Mouse (Mus musculus): ENCODE data around the gene Sebox.
"Not testable (repeated sequence)": the region's sequence is repeated elsewhere in the genome, so short reads cannot be mapped to it uniquely, and the experiment has no call there.

The Sebox gene

DNA sequence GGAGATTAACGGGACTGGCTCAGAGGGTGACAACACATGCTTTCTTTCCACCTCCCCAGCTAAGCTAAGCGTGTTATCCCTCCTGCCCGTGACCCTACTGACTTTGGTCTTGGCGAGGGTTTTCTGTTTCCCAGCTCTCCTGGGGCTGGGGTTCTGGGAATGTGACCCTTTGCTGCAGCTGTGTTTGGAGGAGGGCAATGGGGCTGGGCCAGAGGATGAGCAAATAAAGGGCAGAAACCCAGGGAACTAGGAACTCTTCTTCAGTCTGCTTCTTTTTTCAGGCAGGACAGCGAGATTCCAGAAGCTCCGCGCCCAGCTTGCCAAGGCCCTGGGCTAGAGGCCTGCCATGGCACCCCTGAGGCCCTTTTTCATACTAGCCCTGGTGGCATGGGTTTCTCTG lies 4.2 kb upstream of the Sebox start, which contains the start of gene Vtn:
TSS of gene Vtn (plus strand) at position 88 of the 400 bp plus-strand sequence.
- DNase-seq, result no peak

DNA sequence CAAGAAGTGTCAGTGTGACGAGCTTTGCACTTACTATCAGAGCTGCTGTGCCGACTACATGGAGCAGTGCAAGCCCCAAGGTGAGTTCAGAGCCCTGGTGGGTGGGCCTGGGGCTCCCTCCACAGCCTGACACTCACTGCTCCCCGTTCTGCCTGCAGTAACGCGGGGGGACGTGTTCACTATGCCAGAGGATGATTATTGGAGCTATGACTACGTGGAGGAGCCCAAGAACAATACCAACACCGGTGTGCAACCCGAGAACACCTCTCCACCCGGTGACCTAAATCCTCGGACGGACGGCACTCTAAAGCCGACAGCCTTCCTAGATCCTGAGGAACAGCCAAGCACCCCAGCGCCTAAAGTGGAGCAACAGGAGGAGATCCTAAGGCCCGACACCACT lies 3.7 kb upstream of the Sebox start:
- DNase-seq, result no peak

DNA sequence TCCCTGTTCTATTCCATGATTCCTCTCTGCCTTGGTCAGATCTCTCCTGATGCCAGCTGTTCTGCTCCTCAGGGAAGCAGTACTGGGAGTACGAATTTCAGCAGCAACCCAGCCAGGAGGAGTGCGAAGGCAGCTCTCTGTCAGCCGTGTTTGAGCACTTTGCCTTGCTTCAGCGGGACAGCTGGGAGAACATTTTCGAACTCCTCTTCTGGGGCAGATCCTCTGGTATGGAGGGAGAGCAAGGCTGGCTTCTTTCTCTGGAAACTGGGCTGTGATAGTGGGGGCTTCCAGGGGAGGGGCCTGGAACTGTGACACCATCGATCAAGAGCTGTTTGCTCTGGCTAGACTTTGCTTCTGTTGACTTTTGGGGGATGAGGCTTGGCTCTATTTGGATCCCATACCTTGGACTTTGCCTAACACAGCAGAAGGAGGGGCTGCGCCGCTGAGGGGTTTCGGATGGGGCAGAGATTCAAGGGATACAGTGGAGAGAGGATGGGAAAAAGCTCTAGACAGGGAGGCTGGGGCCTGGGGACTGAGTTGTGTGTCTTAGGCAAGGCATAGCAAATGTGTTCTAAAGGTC lies 2.5 kb upstream of the Sebox start:
- DNase-seq, result no peak

DNA sequence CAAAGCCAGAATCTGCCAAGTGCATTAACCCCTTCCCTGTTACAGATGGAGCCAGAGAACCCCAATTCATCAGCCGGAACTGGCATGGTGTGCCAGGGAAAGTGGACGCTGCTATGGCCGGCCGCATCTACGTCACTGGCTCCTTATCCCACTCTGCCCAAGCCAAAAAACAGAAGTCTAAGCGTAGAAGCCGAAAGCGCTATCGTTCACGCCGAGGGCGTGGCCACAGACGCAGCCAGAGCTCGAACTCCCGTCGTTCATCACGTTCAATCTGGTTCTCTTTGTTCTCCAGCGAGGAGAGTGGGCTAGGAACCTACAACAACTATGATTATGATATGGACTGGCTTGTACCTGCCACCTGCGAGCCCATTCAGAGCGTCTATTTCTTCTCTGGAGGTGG lies 1.7 kb upstream of the Sebox start:
- DNase-seq, result no peak

DNA sequence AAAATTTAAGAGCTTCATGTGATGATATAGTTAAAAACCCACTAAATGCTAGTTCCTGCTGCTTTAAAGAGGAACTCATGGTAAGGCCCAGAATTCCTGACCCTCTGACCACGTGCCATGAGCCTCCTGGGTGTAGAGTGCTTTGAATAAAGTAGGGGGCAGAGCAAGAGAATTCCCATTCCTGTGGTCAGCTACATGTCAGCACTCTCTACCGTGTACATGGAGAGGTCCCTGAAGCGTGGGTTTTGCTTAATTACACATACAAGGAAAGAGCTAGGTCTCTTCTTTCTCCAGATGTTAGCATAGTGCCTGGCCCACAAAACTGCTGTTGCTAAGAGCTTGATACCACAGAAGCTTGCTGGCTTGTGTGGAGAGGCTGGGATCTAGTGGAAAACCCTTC lies 2.2 kb downstream of the Sebox start:
- no peak for DNase-seq

DNA sequence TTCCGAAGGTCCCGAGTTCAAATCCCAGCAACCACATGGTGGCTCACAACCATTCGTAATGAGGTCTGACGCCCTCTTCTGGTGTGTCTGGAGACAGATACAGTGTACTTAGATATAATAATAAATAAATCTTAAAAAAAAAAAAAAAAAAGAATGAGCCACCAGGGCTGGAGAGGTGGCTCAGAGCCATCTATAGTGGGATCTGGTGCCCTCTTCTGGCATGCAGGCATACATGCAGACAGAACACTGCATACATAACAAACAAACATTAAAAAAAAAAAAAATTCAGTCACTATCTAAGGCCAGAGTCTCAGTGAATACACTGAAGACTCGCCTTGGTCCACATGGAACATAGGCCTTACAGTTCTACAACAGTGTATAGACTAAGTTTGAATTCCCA lies 5.9 kb downstream of the Sebox start:
- peak; percentile 43 for DNase-seq

DNA sequence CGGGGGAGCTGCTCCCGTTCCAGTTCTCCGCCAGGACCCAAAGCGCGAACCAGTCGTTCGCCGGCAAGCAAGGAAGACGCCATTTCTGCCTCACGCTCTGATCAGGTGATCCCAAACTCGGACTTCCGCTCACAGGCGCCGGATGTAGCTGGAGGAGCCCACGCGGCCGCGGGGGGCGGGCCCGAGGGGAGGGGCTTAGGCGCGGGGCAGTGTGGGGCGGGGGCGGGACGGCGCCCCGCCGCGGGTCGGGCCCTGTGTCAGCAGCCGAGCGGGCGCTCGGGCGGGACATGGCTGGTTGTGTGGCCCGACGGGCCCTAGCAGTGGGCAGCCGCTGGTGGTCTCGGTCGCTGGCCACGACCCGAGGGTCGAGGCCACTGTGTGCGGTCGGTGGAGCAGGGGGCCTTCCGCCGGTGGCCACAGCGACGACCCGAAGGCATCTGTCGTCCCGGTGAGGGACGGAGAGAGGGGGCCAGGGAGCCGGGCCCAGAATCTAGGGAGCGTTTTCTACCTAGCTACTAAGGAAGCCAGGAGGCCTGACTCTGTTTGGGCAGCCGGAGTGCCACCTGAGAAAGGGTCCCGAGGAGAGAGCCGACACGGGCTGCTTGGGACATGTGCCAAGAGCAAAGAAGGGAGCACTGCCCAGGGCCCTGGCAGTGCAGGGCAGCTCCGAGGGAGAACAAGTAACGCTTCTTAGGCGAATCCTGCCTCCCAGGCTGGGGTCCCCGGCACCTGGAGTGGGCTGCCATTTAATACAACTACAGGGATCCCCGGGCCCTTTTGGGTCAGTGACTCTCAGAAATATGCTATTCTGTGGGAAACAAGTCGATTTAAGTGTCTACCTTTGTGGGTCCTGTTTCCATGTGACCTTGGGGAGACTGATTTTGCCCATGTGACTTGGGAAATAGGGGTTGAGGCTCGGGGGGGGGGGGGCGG lies 9.0 kb downstream of the Sebox start, which contains the start of the genes Tmem199 and Poldip2:
TSS of gene Tmem199 (minus strand) at position 148 of the 933 bp plus-strand sequence.
TSS of gene Poldip2 (plus strand) at position 169 of the 933 bp plus-strand sequence.
- DNase-seq, result peak; percentile 97

DNA sequence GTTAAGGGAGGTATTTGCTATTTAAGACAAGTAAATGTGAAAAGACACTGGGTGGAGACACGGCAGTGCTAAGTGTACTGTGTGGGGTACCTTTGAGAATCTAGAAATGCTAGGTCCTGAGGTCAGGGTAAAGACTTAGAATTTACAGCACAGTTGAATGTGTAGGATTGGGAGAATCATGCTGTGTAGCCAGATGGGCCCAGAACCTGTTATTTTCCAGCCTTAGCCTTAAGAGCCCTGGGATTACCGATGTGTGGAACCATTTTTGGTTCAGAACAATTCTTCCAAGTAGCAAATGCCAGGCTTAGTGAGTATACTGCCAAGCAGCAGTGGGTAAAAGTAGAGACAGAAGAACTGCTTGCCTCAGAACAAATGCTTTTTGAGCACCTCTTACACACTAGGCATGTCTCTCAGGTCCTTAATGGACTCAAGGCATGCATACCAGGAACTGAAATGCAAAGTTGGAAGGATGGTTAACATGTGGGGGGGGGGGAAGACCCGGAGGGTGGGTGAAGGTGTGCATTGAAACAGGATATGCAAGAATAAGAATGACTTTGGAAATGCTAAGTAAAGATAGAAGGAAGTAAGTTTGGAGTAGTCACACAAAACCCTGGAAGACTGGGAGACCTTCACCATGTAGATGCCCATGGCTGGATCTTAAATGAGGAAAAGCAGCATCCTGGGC lies 10.0 kb downstream of the Sebox start:
- no peak for DNase-seq

DNA sequence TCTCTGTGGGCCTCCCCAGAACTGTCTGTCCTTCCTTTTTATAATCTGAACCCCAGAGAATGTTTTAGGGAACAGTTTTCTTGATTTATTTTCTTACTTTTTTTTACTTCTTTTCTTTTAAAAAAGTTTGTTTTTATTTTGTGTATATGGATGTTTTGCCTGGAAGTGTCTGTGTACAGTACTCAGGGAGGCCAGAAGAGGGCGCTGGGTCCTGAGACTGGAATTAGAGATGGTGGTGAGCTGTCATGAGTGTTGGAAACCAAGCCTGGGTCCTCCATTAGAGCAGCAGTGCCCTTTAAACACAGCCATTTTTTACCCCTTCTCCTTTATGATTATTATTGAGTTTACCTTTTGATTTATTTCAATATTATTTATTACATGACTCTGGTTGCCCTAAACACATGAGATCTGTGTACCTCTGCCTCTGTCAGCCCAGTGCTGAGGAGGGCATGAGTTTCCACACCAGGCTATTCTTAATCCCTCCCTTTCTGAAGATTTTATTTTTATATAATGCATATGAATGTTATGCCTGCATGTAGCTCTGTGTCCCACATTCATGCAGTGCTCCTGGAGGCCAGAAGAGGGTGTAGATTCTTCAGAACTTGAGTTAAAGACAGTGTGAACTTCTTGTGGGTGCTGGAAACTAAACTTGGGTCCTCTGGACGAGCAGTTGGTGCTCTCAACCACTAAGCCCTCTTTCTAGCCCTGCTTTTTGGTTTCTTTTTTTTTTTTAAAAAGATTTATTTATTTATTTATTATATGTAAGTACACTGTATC lies 12.5 kb downstream of the Sebox start:
- DNase-seq, result no peak

DNA sequence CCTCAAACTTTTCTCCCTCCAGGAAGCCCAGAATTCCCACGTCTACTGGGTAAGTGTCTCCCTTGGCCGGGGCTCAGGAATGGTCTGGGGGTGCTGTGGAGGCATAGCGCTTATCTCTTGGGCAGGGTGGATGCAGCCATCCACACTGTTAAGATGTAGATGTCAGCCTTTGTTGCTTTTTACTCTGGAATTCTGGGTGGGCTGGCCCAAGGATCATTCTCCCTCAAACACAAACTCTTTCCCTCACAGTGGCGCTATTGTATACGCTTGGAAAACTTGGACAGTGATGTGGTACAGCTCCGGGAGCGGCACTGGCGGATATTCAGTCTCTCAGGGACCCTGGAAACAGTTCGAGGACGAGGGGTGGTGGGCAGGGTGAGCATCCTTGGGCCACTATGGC lies 15.7 kb downstream of the Sebox start:
- no peak for DNase-seq

DNA sequence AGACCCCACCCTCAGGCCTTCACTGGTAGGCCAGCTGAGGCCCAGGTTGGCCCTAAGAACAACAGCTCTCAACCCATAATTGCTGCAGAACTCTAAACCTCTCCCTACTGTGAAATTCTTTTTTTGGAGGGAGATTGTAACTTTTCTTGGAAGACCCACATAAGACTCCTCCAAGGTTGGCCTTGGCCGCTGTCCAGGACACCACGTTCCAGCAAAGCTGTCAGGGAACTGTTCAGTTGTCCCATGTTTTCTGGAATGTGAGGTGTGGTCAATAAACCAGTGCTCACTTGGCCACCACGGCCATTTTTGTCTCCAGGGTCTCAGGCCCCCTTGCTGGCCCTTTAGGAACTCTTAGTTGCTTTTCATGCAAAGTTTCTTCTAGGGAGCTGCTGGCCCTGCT lies 18.6 kb downstream of the Sebox start:
- no peak for DNase-seq

DNA sequence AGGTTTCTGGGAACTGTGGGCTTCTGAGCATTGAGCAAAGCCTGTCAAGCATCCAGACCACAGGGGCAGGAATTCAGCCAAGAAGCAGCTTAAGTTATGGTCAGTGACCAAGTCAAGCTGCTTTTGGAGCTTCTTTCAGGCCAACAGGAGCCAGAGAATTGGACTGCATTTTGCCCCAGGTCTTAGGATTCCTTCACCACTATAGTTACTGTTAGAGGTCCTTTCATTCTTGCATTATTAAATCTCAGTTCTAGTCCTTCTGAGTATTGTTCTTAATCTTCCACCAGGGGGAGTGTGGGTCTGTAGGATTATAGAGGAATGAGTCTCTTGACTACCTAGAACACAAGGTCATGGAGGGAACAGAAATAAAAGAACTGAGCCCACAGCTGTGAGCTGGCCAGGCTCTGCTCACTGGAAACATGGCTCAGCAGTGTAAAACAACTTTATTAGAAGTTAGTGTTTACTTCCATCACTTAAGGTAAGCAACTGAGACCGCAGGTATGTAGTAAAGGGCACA lies 19.3 kb downstream of the Sebox start:
- peak; percentile 36 for DNase-seq

DNA sequence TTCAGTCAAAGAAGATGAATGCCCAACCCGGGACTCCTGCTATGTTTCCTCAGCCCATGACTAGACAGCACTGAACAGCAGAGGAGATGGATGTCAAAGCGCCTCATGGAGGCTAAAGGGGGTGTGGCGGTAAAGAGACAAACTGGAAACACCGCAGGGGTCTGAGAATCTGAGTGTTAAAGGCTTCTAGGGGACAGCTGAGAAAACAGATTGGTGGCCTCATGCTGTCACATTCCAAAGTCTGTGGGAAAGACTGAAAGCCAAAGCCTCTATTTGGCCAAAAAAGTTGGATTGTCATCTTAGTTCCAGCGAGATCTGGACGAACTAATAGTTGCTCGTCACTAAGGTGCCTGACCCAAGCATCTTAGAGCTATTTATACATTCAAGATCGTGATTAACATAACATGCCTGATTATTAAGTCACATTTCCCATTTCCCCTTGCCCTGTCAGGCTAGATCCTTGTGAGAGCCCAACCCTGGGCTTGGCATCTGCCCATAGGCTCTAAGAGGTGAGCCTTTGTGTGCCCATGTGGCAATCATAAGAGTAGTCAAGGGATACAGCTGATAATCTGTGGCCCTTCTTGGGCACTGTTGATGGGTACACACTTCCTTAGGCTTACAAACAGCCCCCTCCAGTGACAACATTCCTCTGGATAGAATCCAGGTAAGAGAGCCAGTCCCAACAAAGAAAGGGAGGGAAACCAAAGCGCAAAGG lies 20.2 kb downstream of the Sebox start:
- no peak for DNase-seq

DNA sequence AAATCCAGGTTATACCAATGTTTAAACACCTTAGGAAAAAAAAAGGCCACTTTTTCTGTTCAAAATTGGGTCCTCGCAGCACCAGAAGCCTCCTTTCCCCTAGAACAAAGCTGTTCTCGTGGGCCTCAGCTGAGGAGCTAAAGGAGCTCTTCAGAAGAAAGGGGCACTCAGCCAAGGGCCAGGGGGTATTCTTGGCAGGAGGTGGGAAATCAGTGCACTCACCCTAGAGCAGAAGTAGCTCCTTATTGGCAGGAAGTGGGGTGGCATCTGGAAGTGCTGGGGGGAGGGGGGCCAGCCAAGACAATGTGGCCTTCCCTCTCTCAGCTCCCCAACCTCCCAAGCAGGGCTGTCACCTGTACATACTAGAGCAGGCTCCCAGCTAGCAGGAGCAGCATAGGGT lies 21.6 kb downstream of the Sebox start:
- no peak for DNase-seq

DNA sequence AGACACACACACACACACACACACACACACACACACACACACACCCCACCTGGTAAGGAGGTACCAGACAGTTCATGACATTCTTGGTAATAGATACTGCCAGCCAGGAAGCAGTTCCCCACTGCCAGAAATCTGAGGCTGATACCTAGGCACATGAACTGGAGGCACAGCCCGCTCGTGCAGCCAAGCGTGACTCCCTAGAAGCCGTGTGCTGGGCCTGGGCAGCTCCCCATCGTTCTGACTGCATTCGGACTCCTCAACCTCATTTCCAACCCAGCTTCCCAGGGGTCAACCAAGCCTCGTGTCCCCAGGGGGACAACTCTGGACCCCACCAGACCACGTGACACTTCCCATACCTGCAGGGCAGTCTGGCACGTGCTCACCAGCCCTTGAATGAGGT lies 25.5 kb downstream of the Sebox start:
- no peak for DNase-seq

DNA sequence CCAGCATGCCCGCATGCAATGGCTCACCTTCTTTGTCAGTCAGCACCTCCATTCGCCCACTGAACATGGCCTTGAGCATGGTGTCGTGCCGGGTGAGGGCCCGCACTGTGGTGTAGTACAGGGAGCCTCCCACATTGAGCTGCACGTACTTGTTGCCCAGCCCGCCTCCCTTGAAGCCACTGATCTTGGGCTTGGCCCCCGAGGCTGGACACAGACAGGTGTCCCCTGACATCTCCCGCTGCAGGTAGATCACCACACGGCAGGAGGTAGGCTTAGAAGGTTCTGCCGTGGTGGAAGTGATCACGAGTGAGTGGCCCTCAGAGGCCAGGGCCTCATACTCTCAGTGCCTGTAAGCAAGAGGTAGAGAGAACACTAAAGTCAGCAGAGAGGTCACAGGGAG lies 26.8 kb downstream of the Sebox start:
- DNase-seq, result no peak

DNA sequence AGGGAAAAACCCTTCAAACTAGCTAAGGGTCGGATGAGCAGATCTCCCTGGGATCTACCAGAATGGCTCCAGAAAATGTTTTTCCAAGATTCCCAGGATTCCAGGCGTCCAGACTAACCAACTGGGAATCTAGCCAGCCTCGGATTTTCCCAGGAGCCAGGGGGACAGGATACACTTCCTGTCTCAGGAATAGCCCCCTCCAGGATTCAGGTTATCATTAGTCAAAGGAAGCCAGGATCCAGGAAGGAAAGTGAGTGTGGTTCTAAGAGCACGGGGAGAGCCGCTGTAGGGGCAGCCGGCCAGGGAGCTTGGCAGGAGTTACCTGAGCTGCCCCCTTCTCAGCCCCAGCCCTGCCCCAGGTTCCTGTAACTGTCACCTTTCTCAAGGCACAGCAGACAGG lies 27.8 kb downstream of the Sebox start:
- no peak for DNase-seq

DNA sequence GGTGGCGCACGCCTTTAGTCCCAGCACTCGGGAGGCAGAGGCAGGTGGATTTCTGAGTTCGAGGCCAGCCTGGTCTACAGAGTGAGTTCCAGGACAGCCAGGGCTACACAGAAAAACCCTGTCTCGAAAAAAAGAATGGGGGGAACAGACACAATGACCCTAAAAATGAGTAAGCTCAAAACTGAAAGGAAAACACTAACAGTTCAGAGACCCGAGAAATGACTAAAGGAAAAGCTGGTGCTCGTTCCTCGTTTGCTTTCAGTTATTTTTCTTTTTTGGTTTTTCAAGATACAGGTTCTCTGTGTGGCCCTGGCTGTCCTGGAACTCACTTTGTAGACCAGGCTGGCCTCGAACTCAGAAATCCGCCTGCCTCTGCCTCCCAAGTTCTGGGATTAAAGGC lies 28.3 kb downstream of the Sebox start:
- not testable (repeated sequence) for DNase-seq

DNA sequence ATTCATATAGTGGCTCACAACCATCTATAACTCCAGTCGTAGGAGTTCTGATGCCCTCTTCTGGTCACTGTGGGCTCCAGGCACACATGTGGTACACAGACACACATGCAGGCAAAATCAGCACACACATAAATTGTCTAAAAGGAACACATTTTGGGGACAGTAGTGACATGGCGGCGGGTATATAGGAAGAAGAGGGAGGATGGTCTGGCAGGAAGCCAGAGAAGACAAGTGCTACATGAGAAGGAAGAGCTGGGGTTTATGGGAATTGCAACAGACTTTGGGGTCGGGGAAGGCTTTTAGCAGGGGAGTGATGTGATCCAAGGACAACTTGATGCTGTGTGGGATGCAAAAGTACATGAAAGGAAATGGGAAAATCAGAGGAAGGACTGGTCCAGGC lies 31.3 kb downstream of the Sebox start:
- no peak for DNase-seq

DNA sequence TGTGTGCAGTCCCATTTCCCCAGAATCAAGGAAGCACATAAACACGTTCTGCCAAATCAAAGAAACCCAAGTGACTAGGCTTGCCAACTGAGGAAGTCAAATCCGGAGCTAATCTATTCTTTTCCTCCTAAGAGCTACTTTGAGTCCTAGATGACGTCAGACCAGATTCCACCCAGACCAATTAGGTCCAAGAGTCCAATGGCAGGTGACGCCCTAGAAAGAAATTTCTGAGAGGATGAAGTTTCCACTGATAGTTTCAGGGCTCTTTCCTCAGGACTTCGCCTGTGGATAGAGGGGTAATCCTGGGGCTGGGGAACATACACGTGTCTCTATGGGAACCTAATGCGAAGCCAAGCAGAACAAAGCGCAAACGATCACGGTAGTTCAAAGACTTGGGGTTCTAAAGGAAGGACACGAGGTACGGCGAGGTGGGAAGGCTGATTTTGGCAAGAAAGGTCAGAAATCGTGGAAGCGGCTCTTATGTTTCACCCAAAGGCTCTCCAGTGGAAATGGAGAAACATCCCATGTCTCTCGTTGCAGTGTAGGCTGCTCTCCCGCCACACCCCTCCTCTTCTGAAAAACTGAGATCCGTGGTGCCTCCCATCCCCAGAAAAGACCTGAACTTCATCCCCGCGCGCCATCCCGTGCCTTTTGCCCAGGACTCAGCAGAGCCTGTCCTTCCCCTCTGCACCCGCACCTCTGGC lies 32.3 kb downstream of the Sebox start:
- peak; percentile 50 for DNase-seq

DNA sequence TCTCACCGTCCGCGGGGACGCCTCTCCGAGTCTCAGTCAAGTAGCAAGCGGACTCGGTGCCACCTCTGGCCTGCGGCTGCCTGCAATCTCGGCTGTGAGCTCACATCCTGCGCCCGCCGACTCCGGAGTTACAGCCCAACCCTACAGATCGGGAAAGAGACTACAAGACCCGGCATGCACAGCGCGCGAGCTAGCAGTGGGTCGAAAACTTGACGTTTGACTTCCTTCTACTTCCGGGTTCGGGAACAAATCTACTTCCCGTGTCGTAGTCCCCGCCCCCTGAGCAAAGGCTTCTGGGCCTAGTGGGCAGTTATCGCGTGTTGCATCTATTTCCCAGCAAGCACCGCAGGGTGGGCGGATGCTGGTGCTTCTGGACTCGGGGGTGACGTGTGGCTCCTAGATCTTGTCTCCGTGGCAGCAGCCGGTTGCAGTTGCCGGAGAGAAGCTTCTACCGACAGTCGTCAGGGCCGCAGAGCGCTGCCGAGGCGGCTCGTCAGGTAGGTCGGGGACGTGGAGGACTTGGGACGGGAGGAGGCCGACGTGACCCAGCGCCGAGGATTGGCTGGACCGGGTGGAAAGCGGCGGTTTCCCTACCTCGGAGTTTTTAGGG lies 32.9 kb downstream of the Sebox start, which contains the start of the genes Tnfaip1 and Ift20:
TSS of gene Tnfaip1 (minus strand) at position 253 of the 610 bp plus-strand sequence.
TSS of gene Ift20 (plus strand) at position 282 of the 610 bp plus-strand sequence.
- peak; percentile 100 for DNase-seq

Data from retina, postnatal 1 day (tissue).